Mouse (Mus musculus) forebrain, embryonic 15.5 days (tissue): ENCODE results near the gene Dpt. TPM values are rescaled to one million over a fixed set of nuclear protein-coding genes. Genes with fewer than 3 reads are reported as not detected.

Experiments used
- polyA plus RNA-seq: library from polyadenylated mRNA; unstranded; fragments of >200 nt; fragmentation: Nextera tagmentation; extraction: Ambion mirVana; gene quantifications from 2 replicates; pipeline ENCODE4 v1.2.1, GENCODE M21; 2015

Gene Dpt
- polyA plus RNA-seq, 1 experiment from 2014 or later: not detected

Other genes starting within 250 kb of the Dpt start
- not detected in 2 replicates for gene Xcl1, start 138.9 kb downstream of the Dpt start, polyA plus RNA-seq